Mouse (Mus musculus): ENCODE measurements around the gene Aff3.

Gene Aff3

GRCm38 (mm10) chr1:38310076-38310475 is 354.7 kb downstream of the Aff3 start:
- DNase-seq, result no peak

GRCm38 (mm10) chr1:38309341-38309740 is 355.4 kb downstream of the Aff3 start:
- peak; percentile 78 for DNase-seq

GRCm38 (mm10) chr1:38308705-38308996 is 356.1 kb downstream of the Aff3 start:
- DNase-seq, result peak; percentile 83

- DNase-seq, result peak; percentile 96
These were observed 356.7 kb downstream of the Aff3 start for GRCm38 (mm10) chr1:38307821-38308704.

- DNase-seq, result peak; percentile 67
These were observed 357.5 kb downstream of the Aff3 start for GRCm38 (mm10) chr1:38307234-38307633.

GRCm38 (mm10) chr1:38306146-38306545 is 358.6 kb downstream of the Aff3 start:
- DNase-seq, result peak; percentile 66

- peak; percentile 79 for DNase-seq
These were observed 360.4 kb downstream of the Aff3 start for GRCm38 (mm10) chr1:38304376-38304775.

GRCm38 (mm10) chr1:38298291-38298690 is 366.5 kb downstream of the Aff3 start:
- DNase-seq, result peak; percentile 66

- DNase-seq, result no peak
These were observed 369.8 kb downstream of the Aff3 start for GRCm38 (mm10) chr1:38294906-38295305.

GRCm38 (mm10) chr1:38294336-38294695 is 370.4 kb downstream of the Aff3 start:
- DNase-seq, result peak; percentile 86

- DNase-seq, result peak; percentile 83
These were observed 371.0 kb downstream of the Aff3 start for GRCm38 (mm10) chr1:38293671-38294335.

GRCm38 (mm10) chr1:38292851-38293250 is 371.9 kb downstream of the Aff3 start:
- DNase-seq, result peak; percentile 87

GRCm38 (mm10) chr1:38291915-38292314 is 372.8 kb downstream of the Aff3 start:
- DNase-seq, result peak; percentile 92

- no peak for DNase-seq
These were observed 373.3 kb downstream of the Aff3 start for GRCm38 (mm10) chr1:38291497-38291896.

- peak; percentile 78 for DNase-seq
These were observed 373.9 kb downstream of the Aff3 start for GRCm38 (mm10) chr1:38290881-38291280.

GRCm38 (mm10) chr1:38289891-38290290 is 374.9 kb downstream of the Aff3 start:
- DNase-seq, result peak; percentile 74

GRCm38 (mm10) chr1:38288716-38289115 is 376.0 kb downstream of the Aff3 start:
- peak; percentile 79 for DNase-seq

GRCm38 (mm10) chr1:38286551-38286950 is 378.2 kb downstream of the Aff3 start:
- peak; percentile 88 for DNase-seq

- peak; percentile 30 for DNase-seq
These were observed 384.2 kb downstream of the Aff3 start for GRCm38 (mm10) chr1:38280549-38280948.

GRCm38 (mm10) chr1:38271312-38271711 is 393.4 kb downstream of the Aff3 start:
- DNase-seq, result peak; percentile 80

- peak; percentile 88 for DNase-seq
These were observed 396.3 kb downstream of the Aff3 start for GRCm38 (mm10) chr1:38268246-38269042.

GRCm38 (mm10) chr1:38263251-38263650 is 401.5 kb downstream of the Aff3 start:
- peak; percentile 86 for DNase-seq

- peak; percentile 98 for DNase-seq
These were observed 402.2 kb downstream of the Aff3 start for GRCm38 (mm10) chr1:38262362-38263154.
